Mouse (Mus musculus): Measurements from ENCODE around the gene Mid1.

DNA sequence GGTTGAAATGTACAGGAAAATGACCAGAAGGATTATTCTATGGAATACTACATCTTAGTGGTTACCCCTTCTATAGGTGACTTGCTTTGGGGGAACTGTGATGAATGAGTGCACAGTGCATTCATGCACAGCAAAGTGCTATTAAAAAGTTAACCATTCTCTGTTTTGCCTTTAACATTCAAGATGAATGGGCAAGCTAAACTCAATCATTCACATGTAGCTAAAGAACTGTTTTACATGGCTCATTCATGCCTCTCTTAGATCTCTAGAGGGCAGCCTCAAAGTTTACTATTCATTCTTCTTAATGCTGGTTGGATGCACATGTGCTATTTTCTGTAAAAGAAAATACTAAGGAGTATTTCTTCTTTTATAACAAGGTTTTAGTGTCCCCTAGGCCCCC is 217.9 kb downstream of the Mid1 start:
- TF ChIP-seq POLR2A (IDR thresholded peaks at IDR 0.05; ENCODE audit: low read depth, low read length) (no peak), CTCF (conservative IDR thresholded peaks at IDR 0.05; ENCODE audit: insufficient read depth, insufficient read length, low read depth, low read length) (no peak)

Measured in kidney, adult 2 months (tissue).